Mouse (Mus musculus) erythroid progenitor cell, adult 5-6 weeks (primary cell): ENCODE results near the gene Kcnj6. TPM values are rescaled to one million over a fixed set of nuclear protein-coding genes. Genes with fewer than 3 reads are reported as not detected.

Experiments used
- ATAC-seq: replicated peaks from 2 replicates; pipeline ENCODE4 v1.8.0; 2016; ENCODE audit warnings: moderate number of reproducible peaks, mild to moderate bottlenecking, moderate TSS enrichment, inconsistent platforms; ENCODE audit not compliant: poor library complexity, low FRiP score, severe bottlenecking
- total RNA-seq, 2 experiments: library from RNA; stranded (forward) in 1 of 2; stranded (reverse) in 1 of 2; fragments of 150-400 nt in 1 of 2; fragments of 186-747, 209-891 nt in 1 of 2; gene quantifications; 2 replicates each; pipeline versions ENCODE4 v1.2.3 to v1.2.4; 2015 to 2017; ENCODE audit warnings: low replicate concordance in 2 of 2

Kcnj6 gene
- total RNA-seq, 2 experiments from 2014 or later, result not detected

- ATAC-seq, result no peak
Measured at GRCm38 (mm10) chr16:94788716-94789115, 208.8 kb downstream of the Kcnj6 start.

DNA sequence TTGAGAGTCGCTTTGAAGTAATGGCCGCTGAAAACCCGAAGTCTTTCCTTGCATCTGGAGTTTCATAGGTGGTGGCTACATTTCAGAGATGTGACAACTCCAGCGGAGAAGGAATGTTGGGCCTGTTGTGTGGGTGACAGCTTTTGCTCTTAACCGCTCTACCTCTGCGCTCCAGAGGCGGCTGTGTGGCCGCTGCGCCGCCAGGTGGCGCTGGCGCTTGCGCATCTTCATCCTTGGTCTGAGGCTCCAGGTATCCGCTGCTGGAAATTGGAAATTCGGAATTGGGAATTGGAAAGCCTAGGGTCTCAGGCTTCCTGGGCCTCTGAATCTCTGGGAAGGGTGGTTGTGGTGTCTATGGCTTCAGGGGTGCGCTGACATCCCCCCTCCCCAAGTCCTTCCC, 209.3 kb downstream of the Kcnj6 start:
- ATAC-seq, result no peak

DNA sequence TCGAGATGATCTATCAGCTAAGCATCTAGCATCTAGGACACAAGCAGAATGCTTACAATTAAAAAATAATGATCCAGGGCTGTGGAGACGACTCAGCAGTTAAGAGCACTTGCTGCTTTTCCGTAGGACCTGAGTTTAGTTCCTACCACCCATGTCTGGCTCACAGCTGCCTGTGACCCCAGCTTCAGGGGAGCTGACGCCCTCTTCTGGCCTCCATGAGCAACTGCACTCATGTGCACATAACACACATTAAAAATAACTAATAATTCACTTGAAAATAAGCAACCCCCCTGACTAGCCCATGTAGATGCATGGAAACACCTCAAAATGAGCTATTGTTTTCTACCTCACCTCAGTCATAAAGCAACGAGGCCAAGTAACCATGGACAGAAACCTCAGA, 211.6 kb downstream of the Kcnj6 start:
- no peak for ATAC-seq

DNA sequence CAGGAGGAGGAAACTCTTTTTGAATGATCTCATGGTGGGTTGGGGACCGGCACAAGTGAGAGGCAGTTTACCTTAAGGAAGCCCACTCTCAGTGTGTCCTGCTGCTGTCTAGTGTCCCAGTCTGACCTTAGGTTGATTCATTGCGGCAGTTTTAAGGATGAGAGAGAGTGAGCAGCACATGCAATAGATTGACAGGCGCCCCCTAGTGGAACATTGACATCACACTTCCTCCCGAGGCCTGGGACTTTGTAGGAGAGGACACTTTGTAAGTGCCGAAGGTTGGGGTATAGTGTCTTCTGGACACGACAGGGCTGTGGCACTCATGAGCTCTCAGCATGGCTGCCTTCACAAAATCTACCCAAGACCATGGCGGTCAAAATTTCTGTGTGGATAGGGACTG, 213.8 kb downstream of the Kcnj6 start:
- no peak for ATAC-seq

- no peak for ATAC-seq
Measured at GRCm38 (mm10) chr16:94782110-94782946, 215.2 kb downstream of the Kcnj6 start.

- no peak for ATAC-seq
Measured at GRCm38 (mm10) chr16:94773928-94774327, 223.6 kb downstream of the Kcnj6 start.

DNA sequence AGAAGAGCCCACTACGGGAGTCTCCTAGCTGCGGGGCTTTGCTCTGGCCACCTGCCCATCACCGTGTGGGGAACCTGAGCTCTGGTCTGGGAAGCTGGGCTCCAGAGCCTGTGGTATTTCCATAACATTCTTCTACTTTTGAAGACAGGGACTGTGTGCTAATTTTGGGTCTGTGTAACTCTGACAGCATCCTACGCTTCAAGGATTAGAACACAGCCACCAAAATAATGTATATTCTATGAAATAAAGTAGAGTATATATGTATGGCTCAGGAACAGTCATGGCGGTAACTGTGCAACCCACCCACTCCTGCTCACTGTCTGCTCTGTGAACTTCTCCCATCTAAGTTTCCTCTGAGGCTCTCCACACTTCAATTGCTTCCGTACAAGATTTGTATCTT, 229.9 kb downstream of the Kcnj6 start:
- no peak for ATAC-seq

DNA sequence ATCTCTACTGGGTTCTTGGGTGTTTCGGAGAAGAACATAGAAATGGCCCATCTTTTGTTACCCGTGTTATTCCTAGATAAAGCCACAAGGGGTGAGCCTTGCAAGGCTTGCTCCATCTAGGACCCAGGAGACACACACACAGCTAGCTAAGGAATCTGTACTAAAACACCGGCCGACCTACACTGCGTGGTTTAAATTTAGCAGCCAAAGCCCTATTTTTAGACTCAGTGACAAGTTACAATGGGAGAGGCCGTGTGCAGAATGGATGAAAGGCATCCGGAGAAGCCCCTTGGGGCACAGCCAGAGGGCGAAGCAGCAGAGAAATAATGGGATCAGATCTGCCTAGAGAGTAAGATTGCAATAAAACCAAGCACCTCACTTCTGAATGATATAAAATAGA, 232.4 kb downstream of the Kcnj6 start:
- no peak for ATAC-seq

- ATAC-seq, result no peak; the same call in 1 of the 2 replicates
Measured at GRCm38 (mm10) chr16:94760732-94761131, 236.8 kb downstream of the Kcnj6 start.

DNA sequence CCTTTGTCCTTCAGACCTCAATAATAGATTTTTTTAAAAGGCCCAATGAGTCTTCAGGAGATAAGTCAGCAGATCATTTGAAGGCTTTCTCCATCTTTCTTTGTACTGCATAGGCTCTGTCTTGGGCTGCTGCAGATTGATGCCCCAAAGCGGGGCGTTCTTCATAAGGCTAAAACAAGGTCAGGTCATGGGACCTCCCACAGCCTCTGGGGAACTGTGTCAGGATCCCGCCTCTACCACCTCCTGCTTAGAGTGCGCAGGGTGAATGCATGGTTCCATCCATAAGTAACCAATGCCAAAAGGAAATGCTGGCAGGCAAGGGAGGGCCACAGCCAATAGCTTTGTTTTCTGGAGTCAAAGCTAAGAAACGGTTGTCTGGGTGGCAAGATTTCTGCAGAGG, 237.7 kb downstream of the Kcnj6 start:
- no peak for ATAC-seq

- ATAC-seq, result no peak
Measured at GRCm38 (mm10) chr16:94758606-94759005, 238.9 kb downstream of the Kcnj6 start.

DNA sequence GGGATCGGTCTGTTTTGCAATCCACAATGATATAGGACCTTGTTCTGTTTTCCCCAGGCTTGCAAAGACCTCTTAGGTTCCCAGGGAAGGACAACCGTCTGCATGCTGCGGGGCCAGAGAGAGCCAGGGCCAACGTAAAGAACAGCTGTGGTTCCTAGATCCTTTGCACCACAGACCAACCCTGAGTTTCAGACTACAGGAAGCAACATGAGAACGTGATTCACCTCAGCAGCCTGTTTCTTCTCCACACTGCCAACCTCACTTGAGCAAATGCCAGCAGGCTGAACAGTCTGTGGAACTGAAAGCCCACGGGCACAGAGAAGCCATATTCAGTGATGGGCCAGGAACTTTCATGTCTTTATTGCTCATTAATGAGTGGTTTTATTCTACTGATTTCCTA, 241.1 kb downstream of the Kcnj6 start:
- ATAC-seq, result no peak

GRCm38 (mm10) chr16:94753453-94753852, 244.0 kb downstream of the Kcnj6 start:
- no peak for ATAC-seq

DNA sequence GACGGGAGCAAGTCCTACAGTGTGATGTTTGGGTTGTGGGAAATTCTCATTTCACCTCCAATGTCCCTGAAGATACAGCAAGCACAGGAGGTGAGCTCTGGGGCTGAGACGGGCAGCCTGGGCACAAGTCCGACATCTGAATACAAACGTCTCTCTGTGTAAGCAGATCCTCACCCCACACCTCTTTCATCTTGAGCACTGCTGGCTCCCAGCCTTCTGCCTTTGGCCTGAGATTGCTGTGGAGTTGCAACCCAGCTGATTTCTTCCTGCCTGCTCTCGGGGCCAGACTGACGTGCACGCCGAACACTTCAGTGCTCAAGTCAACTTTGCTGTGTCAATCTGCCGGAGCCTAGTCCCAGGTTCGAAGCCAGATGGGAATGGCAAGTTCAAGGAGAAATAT, 244.7 kb downstream of the Kcnj6 start:
- ATAC-seq, result no peak

DNA sequence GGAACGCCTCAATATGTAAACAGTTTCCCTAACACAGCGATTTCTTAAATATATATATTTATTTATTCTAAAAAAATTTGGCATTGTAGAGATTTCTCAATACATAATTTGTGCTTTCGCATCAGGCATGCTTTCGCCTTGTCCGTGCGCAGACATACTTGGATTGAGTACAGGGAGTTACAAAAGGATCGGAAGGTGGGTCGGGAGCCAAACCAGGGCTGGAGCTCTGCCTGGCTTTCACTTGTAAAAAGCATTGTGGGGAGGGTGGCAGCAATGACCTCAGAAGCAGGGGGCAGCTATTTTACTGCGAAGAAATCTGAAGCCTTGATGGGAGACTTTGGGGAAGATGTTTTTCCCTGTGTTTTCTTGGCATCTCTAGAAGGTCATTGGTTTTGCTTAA, 252.5 kb downstream of the Kcnj6 start:
- no peak for ATAC-seq

- ATAC-seq, result no peak
Measured at GRCm38 (mm10) chr16:94743853-94744501, 253.5 kb downstream of the Kcnj6 start.

GRCm38 (mm10) chr16:94737359-94737687, 260.2 kb downstream of the Kcnj6 start:
- no peak for ATAC-seq

DNA sequence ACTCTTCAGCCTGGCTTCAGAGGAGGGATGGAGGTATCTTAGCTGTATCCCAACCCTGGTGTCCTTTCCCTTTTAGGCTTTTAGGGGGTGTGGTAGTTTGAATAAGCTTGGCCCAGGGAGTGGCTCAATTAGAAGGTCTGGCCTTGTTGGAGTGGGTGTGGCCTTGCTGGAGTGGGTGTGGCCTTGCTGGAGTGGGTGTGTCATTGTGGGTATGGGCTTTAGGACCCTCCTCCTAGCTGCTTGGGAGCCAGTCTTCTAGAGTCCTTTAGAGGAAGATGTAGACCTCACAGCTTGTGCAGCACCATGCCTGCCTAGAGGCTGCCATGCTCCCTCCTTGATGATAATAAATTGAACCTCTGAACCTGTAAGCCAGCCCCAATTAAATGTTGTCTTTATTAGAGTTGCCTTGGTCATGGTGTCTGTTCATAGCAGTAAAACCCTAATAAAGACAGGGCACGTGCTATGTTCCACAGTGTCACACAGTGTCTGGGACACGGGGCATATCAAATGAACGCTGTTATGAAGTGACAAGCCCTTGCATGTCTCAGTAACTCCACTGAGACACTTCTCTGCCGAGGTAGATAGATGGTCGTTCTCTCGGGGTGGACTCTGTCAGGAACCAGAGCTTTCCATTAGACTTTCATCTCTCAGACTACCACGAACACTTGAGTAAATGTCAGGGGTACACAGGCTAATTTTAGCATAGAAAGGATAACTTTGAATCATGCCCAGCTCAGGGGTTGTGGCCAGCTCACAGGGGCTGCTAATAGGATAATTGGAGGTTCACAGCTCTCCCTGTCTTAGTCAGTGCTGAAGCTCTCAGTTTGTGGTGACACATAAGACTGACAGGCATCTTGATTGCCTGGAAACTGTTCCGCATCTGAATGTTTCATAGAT, 260.8 kb downstream of the Kcnj6 start:
- ATAC-seq, result no peak

DNA sequence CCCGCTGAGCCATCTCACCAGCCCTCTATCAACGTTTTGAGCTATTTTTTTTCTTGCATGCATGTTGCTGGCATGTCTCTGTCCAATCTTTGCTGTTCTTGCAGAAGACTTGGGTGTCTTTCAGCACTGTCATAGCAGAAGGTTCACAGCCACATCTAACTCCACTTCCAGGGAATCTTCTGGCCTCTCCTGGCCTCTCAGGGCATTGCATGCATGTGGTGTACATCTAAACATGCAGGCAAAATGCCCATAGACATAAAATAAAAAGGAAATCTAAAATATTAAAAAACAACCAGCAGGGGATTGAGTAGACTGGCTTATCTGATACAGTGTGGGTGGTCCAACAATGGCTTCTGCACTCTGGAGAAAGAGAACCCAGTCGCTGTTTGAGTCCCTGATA, 262.0 kb downstream of the Kcnj6 start:
- ATAC-seq, result no peak

DNA sequence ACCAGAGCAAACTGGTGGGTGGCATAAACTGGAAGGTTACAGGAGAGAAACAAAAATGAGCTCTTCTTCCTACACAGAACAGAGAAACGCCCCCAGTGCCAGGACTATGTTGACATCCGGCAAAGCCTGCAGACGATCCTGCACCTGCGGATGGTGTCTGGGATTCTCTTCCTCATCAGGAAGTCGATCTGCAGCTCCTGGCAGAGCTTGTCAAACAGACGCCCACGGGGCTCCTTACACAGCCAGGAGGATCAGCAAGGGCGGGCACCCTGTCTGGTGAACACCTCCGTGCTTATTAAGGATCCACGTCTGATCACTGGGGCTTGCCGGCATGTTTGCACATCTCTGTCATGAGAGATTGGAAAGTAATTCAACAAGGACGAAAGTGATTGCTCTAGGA, 266.5 kb downstream of the Kcnj6 start:
- ATAC-seq, result no peak

- ATAC-seq, result no peak
Measured at GRCm38 (mm10) chr16:94729236-94729635, 268.3 kb downstream of the Kcnj6 start.
